Mouse (Mus musculus): ENCODE results near the gene Cfdp1. TPM values are rescaled to one million over a fixed set of nuclear protein-coding genes. Genes with fewer than 3 reads are reported as not detected.

Cfdp1 gene
- polyA plus RNA-seq, 1 experiment = 149 TPM

- H3K27ac ChIP-seq (ENCODE audit: insufficient read depth, low read length) = no peak overlapping the region
- no peak for TF ChIP-seq CTCF (IDR thresholded peaks at IDR 0.05; ENCODE audit: borderline replicate concordance, insufficient read depth, low read length)
- no peaks in the 10 kb centered on the region for H3K4me1 ChIP-seq (ENCODE audit: control insufficient read depth, insufficient read depth, low read length)
- no peak overlapping the region for H3K4me3 ChIP-seq (ENCODE audit: insufficient read depth, low read length)
Observed at GRCm38 (mm10) chr8:111887479-111887878, 33.4 kb upstream of the Cfdp1 start.

GRCm38 (mm10) chr8:111883615-111884014, 29.5 kb upstream of the Cfdp1 start:
- Histone ChIP-seq H3K4me3 (ENCODE audit: insufficient read depth, low read length) (no peak overlapping the region), H3K27ac (ENCODE audit: insufficient read depth, low read length) (no peak overlapping the region), H3K4me1 (ENCODE audit: control insufficient read depth, insufficient read depth, low read length) (no peaks in the 10 kb centered on the region)
- TF ChIP-seq CTCF (IDR thresholded peaks at IDR 0.05; ENCODE audit: borderline replicate concordance, insufficient read depth, low read length) = no peak
- no peak for TF ChIP-seq POLR2A (IDR thresholded peaks at IDR 0.05; ENCODE audit: low read depth, low read length)

- TF ChIP-seq CTCF (IDR thresholded peaks at IDR 0.05; ENCODE audit: borderline replicate concordance, insufficient read depth, low read length) = peak; percentile 94
- no peak for TF ChIP-seq POLR2A (IDR thresholded peaks at IDR 0.05; ENCODE audit: low read depth, low read length)
- no peak overlapping the region for H3K27ac ChIP-seq (ENCODE audit: insufficient read depth, low read length)
- no peak overlapping the region for H3K4me3 ChIP-seq (ENCODE audit: insufficient read depth, low read length)
- no peaks in the 10 kb centered on the region for H3K4me1 ChIP-seq (ENCODE audit: control insufficient read depth, insufficient read depth, low read length)
Observed at GRCm38 (mm10) chr8:111881591-111881990, 27.5 kb upstream of the Cfdp1 start.

GRCm38 (mm10) chr8:111877711-111878110, 23.6 kb upstream of the Cfdp1 start:
- Histone ChIP-seq H3K4me3 (ENCODE audit: insufficient read depth, low read length) (no peak overlapping the region), H3K4me1 (ENCODE audit: control insufficient read depth, insufficient read depth, low read length) (0 out of 2 replicates have a peak, but pooled peaks cover 2% of the 10 kb centered on the region), H3K27ac (ENCODE audit: insufficient read depth, low read length) (no peak overlapping the region)
- TF ChIP-seq POLR2A (IDR thresholded peaks at IDR 0.05; ENCODE audit: low read depth, low read length) (no peak), CTCF (IDR thresholded peaks at IDR 0.05; ENCODE audit: borderline replicate concordance, insufficient read depth, low read length) (no peak)

- peak; percentile 63; the same call in 1 of the 2 replicates for TF ChIP-seq CTCF (IDR thresholded peaks at IDR 0.05; ENCODE audit: borderline replicate concordance, insufficient read depth, low read length)
- TF ChIP-seq POLR2A (IDR thresholded peaks at IDR 0.05; ENCODE audit: low read depth, low read length) = peak; percentile 97
- Histone ChIP-seq H3K27ac (ENCODE audit: insufficient read depth, low read length) (no peak within 1 kb of the TSS), H3K4me1 (ENCODE audit: control insufficient read depth, insufficient read depth, low read length) (0 out of 2 replicates have a peak, but pooled peaks cover 2% of the 10 kb centered on the region), H3K4me3 (ENCODE audit: insufficient read depth, low read length) (peak within 1 kb of the TSS; percentile 69)
Observed at GRCm38 (mm10) chr8:111876355-111876948, 22.4 kb upstream of the Cfdp1 start, which contains the start of gene Tmem170. TSS of gene Tmem170 (minus strand) at chr8:111876750.

GRCm38 (mm10) chr8:111875758-111876157, 21.7 kb upstream of the Cfdp1 start:
- H3K4me3 ChIP-seq (ENCODE audit: insufficient read depth, low read length) = peak overlapping the region; percentile 69
- H3K4me1 ChIP-seq (ENCODE audit: control insufficient read depth, insufficient read depth, low read length) = 0 out of 2 replicates have a peak, but pooled peaks cover 2% of the 10 kb centered on the region
- TF ChIP-seq POLR2A (IDR thresholded peaks at IDR 0.05; ENCODE audit: low read depth, low read length) = no peak
- TF ChIP-seq CTCF (IDR thresholded peaks at IDR 0.05; ENCODE audit: borderline replicate concordance, insufficient read depth, low read length) = no peak
- no peak overlapping the region for H3K27ac ChIP-seq (ENCODE audit: insufficient read depth, low read length)

- Histone ChIP-seq H3K4me3 (ENCODE audit: insufficient read depth, low read length) (no peak overlapping the region), H3K4me1 (ENCODE audit: control insufficient read depth, insufficient read depth, low read length) (0 out of 2 replicates have a peak, but pooled peaks cover 2% of the 10 kb centered on the region), H3K27ac (ENCODE audit: insufficient read depth, low read length) (no peak overlapping the region)
- no peak for TF ChIP-seq CTCF (IDR thresholded peaks at IDR 0.05; ENCODE audit: borderline replicate concordance, insufficient read depth, low read length)
- no peak for TF ChIP-seq POLR2A (IDR thresholded peaks at IDR 0.05; ENCODE audit: low read depth, low read length)
Observed at GRCm38 (mm10) chr8:111871278-111871677, 17.2 kb upstream of the Cfdp1 start.

GRCm38 (mm10) chr8:111870379-111870778, 16.3 kb upstream of the Cfdp1 start:
- H3K27ac ChIP-seq (ENCODE audit: insufficient read depth, low read length) = no peak overlapping the region
- H3K4me3 ChIP-seq (ENCODE audit: insufficient read depth, low read length) = no peak overlapping the region
- H3K4me1 ChIP-seq (ENCODE audit: control insufficient read depth, insufficient read depth, low read length) = no peaks in the 10 kb centered on the region
- TF ChIP-seq POLR2A (IDR thresholded peaks at IDR 0.05; ENCODE audit: low read depth, low read length) (no peak), CTCF (IDR thresholded peaks at IDR 0.05; ENCODE audit: borderline replicate concordance, insufficient read depth, low read length) (no peak)

GRCm38 (mm10) chr8:111868664-111869063, 14.6 kb upstream of the Cfdp1 start:
- Histone ChIP-seq H3K27ac (ENCODE audit: insufficient read depth, low read length) (no peak overlapping the region), H3K4me3 (ENCODE audit: insufficient read depth, low read length) (no peak overlapping the region), H3K4me1 (ENCODE audit: control insufficient read depth, insufficient read depth, low read length) (no peaks in the 10 kb centered on the region)
- TF ChIP-seq POLR2A (IDR thresholded peaks at IDR 0.05; ENCODE audit: low read depth, low read length) (no peak), CTCF (IDR thresholded peaks at IDR 0.05; ENCODE audit: borderline replicate concordance, insufficient read depth, low read length) (no peak)

- Histone ChIP-seq H3K4me1 (ENCODE audit: control insufficient read depth, insufficient read depth, low read length) (no peaks in the 10 kb centered on the region), H3K4me3 (ENCODE audit: insufficient read depth, low read length) (no peak overlapping the region), H3K27ac (ENCODE audit: insufficient read depth, low read length) (no peak overlapping the region)
- no peak for TF ChIP-seq CTCF (IDR thresholded peaks at IDR 0.05; ENCODE audit: borderline replicate concordance, insufficient read depth, low read length)
- no peak for TF ChIP-seq POLR2A (IDR thresholded peaks at IDR 0.05; ENCODE audit: low read depth, low read length)
Observed at GRCm38 (mm10) chr8:111865857-111866256, 11.8 kb upstream of the Cfdp1 start.
